Mouse (Mus musculus) myocyte (in vitro differentiated cells): ENCODE measurements around the gene Selenow.

Experiments used
- E2F4 ChIP-seq: IDR thresholded peaks from one replicate; pipeline ENCODE4 v1.6.1; 2011; ENCODE audit warnings: mild to moderate bottlenecking, control low read depth, moderate library complexity; ENCODE audit not compliant: insufficient read depth
- MYOD1 ChIP-seq, 3 experiments: IDR thresholded peaks; one replicate each; pipeline ENCODE4 v1.6.1; 2011; ENCODE audit warnings: control low read depth in 2 of 3, low read depth in 2 of 3, mild to moderate bottlenecking in 2 of 3, moderate library complexity in 1 of 3; ENCODE audit not compliant: insufficient read length in 2 of 3, control insufficient read depth in 1 of 3
- MYOG ChIP-seq, 3 experiments: IDR thresholded peaks; one replicate each; pipeline ENCODE4 v1.6.1; 2011; ENCODE audit warnings: control low read depth in 2 of 3, low read depth in 2 of 3, mild to moderate bottlenecking in 2 of 3; ENCODE audit not compliant: insufficient read length in 2 of 3, control insufficient read depth in 1 of 3, insufficient read depth in 1 of 3
- POLR2A ChIP-seq: IDR thresholded peaks from one replicate; pipeline ENCODE4 v1.6.1; 2011; ENCODE audit warnings: low read depth, mild to moderate bottlenecking, control low read depth, moderate library complexity; ENCODE audit not compliant: insufficient read length
- POLR2AphosphoS2 ChIP-seq: IDR thresholded peaks from one replicate; pipeline ENCODE4 v1.6.1; 2011; ENCODE audit warnings: low read depth, control low read depth; ENCODE audit not compliant: insufficient read length
- REST ChIP-seq: IDR thresholded peaks from one replicate; pipeline ENCODE4 v1.6.1; 2011; ENCODE audit warnings: mild to moderate bottlenecking, control low read depth, moderate library complexity; ENCODE audit not compliant: insufficient read depth, insufficient read length
- TCF12 ChIP-seq: IDR thresholded peaks from one replicate; pipeline ENCODE4 v1.6.1; 2011; ENCODE audit warnings: mild to moderate bottlenecking, control low read depth; ENCODE audit not compliant: poor library complexity, insufficient read depth, severe bottlenecking
- USF1 ChIP-seq: IDR thresholded peaks from one replicate; pipeline ENCODE4 v1.6.1; 2011; ENCODE audit warnings: low read depth, mild to moderate bottlenecking, control low read depth, moderate library complexity

DNA sequence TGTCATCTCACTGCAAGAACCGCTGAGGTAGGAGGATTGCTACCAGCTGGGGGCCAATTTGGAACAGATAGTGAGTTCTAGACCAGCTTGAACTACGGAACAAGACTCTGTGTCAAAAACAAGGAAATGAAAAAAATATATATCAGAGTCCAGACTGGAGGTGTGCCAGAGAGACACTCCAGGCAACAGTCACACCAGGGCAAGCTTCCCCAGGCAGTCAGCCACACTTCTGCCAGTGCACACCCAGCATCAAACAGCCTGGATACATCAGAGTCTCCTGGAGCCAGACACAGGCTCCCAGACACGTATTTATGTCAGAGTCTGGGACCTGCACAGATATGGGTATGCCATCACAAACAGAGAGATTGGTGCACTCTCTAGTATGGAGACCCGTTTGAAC lies 39.0 kb upstream of the Selenow start:
- no peak for TF ChIP-seq POLR2A
- TF ChIP-seq MYOG (IDR thresholded peaks at IDR 0.05; ENCODE audit: control insufficient read depth in 1 of 3, insufficient read depth in 1 of 3, insufficient read length in 2 of 3, low read depth in 2 of 3) = no peak
- no peak for TF ChIP-seq TCF12
- TF ChIP-seq POLR2AphosphoS2 = no peak
- TF ChIP-seq REST = no peak
- no peak for TF ChIP-seq E2F4
- no peak for TF ChIP-seq MYOD1 (IDR thresholded peaks at IDR 0.05; ENCODE audit: control insufficient read depth in 1 of 3, insufficient read length in 2 of 3, low read depth in 2 of 3)
- TF ChIP-seq USF1 = no peak
